Mouse (Mus musculus) forelimb bud, embryonic 11.5 days (tissue): ENCODE measurements at regions not wholly inside any gene's neighbourhood (a gene's known extent, or its start where the extent isn't known, plus 50 kb on each side); places are given as distances from the start of the nearest gene placed in this dataset.

ENCODE experiments used
- DNase-seq: peaks from one replicate; pipeline ENCODE4 v3.0.0-alpha.2; 2012; ENCODE audit warnings: low read depth, low spot score

DNA sequence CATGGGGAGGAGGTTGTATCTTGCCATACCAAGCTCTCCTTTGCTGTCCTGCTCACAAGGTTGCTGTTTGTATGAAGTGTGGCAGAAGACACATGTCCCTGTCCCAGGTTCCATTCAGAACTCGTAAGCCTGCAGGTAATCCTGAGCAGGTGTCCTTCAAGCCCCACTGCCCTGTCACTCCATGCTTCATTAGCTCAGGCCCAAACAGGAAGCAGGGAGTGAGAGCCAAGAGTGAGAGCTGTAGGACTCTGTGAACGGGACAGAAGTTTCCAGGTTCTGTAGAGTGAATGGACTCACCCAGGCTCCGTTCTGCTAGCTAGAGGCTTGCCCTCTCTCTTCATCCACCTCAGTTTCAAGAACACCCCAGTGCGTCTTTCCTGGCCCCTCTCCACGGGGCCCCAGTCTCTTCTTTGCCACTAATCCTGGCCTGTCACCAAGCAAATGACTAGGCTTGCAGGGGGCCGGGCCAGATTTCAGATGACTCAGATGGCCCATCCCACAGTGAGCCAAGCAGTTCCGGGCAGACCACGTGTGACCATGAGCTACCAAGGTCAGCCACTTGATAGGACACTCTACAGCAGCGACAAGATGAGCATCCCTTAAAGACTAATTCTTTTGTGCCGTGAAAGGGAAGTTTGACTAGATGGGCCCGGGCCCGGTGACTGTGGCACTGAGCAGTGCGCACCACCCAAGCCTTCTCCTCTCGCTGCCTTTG is 54.4 kb upstream of the Ubr2 start:
- no peak for DNase-seq

DNA sequence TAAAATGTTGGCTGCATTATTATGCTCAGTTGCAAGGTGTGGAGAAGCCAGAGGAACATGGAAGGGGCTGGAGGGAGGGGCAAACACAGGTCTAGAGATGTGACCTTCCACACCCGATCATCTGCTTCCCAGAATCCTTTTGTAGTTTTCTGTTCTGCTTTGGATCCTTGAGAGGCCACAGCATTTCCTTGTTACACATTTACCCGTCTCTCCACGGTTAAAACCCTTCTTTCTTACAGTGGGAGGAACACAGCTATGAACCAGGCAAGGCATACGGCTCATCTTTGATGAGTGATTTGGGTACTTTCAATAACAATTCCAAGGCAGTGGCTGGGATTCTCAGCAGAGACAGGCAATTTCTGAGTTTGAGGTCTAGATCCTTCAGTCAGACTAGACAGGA is 53.6 kb upstream of the Ubr2 start:
- DNase-seq: no peak

DNA sequence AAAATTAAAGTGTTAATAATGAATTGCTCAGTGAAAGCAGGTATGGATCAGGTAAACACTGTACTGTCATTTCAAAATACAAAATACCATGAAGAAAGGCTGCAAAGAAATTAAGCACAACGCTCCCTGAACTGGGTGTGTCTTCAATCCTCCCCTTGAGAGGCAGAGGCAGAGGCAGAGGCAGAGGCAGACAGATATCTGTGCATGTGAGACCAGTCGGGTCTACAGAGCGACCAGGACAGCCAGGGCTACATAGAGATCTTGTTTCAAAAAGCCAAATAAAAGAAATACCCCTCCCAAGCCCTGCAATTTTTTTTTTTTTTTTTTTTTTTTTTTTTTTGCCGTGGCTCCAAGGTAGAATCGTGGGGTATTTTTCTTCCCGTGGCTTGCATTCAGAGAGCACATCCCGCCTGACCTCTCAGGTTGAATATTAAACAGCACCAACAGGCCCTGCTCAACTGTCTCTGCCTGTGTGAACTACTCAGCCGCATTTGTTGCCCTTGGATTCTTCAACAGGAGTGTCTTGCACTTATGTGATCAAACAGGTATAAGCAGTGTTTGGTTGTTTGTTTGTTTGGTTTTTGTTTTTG is 50.8 kb upstream of the Ubr2 start:
- DNase-seq: no peak
